Mouse (Mus musculus) hindbrain, embryonic 15.5 days (tissue): ENCODE measurements at regions not wholly inside any gene's neighbourhood (a gene's known extent, or its start where the extent isn't known, plus 50 kb on each side); places are given as distances from the start of the nearest gene placed in this dataset.

ENCODE experiments used
- ATAC-seq: fragments of 200-750 bp; cut with Nextera tagmentation; 2 replicates; pipeline ENCODE4 v1.8.0; 2017; ENCODE audit warnings: low read depth, moderate number of reproducible peaks, moderate TSS enrichment; ENCODE audit not compliant: low FRiP score
- H3K27ac ChIP-seq: fragments of 300-500 bp; sonication (generic); replicated peaks from 2 replicates; pipeline ENCODE4 v1.5.1; 2015; ENCODE audit warnings: mild to moderate bottlenecking, inconsistent platforms
- H3K27me3 ChIP-seq: fragments of 300-500 bp; sonication (generic); 2 replicates; pipeline ENCODE4 v1.6.1; 2015; ENCODE audit warnings: control low read depth, inconsistent platforms
- H3K36me3 ChIP-seq: fragments of 300-500 bp; sonication (generic); 2 replicates; pipeline ENCODE4 v1.6.1; 2015; ENCODE audit warnings: control low read depth, inconsistent platforms
- H3K4me1 ChIP-seq: fragments of 300-500 bp; sonication (generic); replicated peaks from 2 replicates; pipeline ENCODE4 v1.6.1; 2015; ENCODE audit warnings: control low read depth, inconsistent platforms
- H3K4me2 ChIP-seq: fragments of 300-500 bp; sonication (generic); 2 replicates; pipeline ENCODE4 v1.6.1; 2015; ENCODE audit warnings: moderate library complexity, mild to moderate bottlenecking, inconsistent platforms
- H3K4me3 ChIP-seq: fragments of 300-500 bp; sonication (generic); 2 replicates; pipeline ENCODE4 v1.5.1; 2015; ENCODE audit warnings: mild to moderate bottlenecking, inconsistent platforms
- H3K9ac ChIP-seq: fragments of 300-500 bp; sonication (generic); 2 replicates; pipeline ENCODE4 v1.6.1; 2015; ENCODE audit warnings: inconsistent platforms
- H3K9me3 ChIP-seq: fragments of 300-500 bp; sonication (generic); 2 replicates; pipeline ENCODE4 v1.6.1; 2016; ENCODE audit warnings: control low read depth, inconsistent platforms
- WGBS: fragments of 180-500 bp; shearing (Covaris S2); methylation state at CpG from one replicate; pipeline ENCODE4 v1.1.7; 2015; 5-methylcytosine and 5-hydroxymethylcytosine counted together

- H3K4me2 ChIP-seq, result no peak overlapping the region
- WGBS, result 90% methylated on average over 14 of the region's 14 CpGs
- H3K4me3 ChIP-seq, result no peak overlapping the region
- ATAC-seq, result no peak
- H3K36me3 ChIP-seq, result no peaks in the 10 kb centered on the region
- no peaks in the 10 kb centered on the region for H3K9me3 ChIP-seq
- peaks cover 29% of the 10 kb centered on the region for H3K4me1 ChIP-seq
- no peak overlapping the region for H3K27ac ChIP-seq
- no peaks in the 10 kb centered on the region for H3K27me3 ChIP-seq
- H3K9ac ChIP-seq, result no peak overlapping the region
These were observed 50.1 kb upstream of the Cplx2 start for GRCm38 (mm10) chr13:54321011-54321410.
